Mouse (Mus musculus) embryonic fibroblast, embryonic 13.5 days (primary cell): ENCODE data around the gene Adgrd1. TPM values are rescaled to one million over a fixed set of nuclear protein-coding genes. Genes with fewer than 3 reads are reported as not detected.

Experiments
- H3K27ac ChIP-seq: 2 replicates; pipeline ENCODE4 v1.5.1; 2012; ENCODE audit warnings: low read length, control low read depth, inconsistent platforms; ENCODE audit not compliant: insufficient read depth
- H3K4me1 ChIP-seq: 2 replicates; pipeline ENCODE4 v1.6.1; 2011; ENCODE audit warnings: low read length; ENCODE audit not compliant: control insufficient read depth, insufficient read depth
- H3K4me3 ChIP-seq: 2 replicates; pipeline ENCODE4 v1.5.1; 2011; ENCODE audit warnings: mild to moderate bottlenecking, control low read depth, low read length; ENCODE audit not compliant: insufficient read depth
- CTCF ChIP-seq: IDR thresholded peaks from 2 replicates; pipeline ENCODE4 v1.5.1; 2011; ENCODE audit warnings: mild to moderate bottlenecking, control low read depth, low read length, moderate library complexity, borderline replicate concordance; ENCODE audit not compliant: insufficient read depth
- POLR2A ChIP-seq: IDR thresholded peaks from 2 replicates; pipeline ENCODE4 v1.6.1; 2011; ENCODE audit warnings: low read depth, mild to moderate bottlenecking, control low read depth, low read length, moderate library complexity
- polyA plus RNA-seq: library from polyadenylated mRNA; stranded (reverse); fragments of >200 nt; gene quantifications from 2 replicates; pipeline ENCODE4 v1.2.4, GENCODE M21; 2011; ENCODE audit warnings: low read depth; ENCODE audit not compliant: missing spikeins, insufficient read length

The Adgrd1 gene
- 1.4 and 2.5 TPM in 2 replicates for polyA plus RNA-seq

DNA sequence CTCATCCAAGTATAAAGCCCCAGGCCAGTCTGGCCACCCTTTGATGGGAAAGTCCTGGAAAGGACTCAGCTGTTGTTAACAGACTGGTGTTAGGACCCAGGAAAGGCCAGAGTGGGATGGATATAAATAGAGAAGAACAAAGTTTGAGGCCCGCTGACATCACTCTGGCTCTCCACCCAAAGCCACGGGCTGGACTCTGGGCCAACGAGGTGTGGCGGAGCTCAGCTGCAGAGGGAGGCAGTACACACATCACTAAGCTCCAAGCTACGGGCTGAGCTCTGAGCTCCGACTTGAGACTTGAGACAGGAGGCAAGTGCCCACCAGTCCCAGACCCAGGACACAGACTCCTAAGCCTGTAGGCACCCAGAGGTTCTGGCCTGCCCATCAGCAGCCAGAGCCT is at the start of gene Adgrd1:
TSS of gene Adgrd1 (plus strand) at position 240 of the 400 bp plus-strand sequence.
- no peak within 1 kb of the TSS for H3K4me3 ChIP-seq
- H3K4me1 ChIP-seq = no peaks in the 10 kb centered on the region
- H3K27ac ChIP-seq = no peak within 1 kb of the TSS
- TF ChIP-seq POLR2A = no peak
- no peak for TF ChIP-seq CTCF

DNA sequence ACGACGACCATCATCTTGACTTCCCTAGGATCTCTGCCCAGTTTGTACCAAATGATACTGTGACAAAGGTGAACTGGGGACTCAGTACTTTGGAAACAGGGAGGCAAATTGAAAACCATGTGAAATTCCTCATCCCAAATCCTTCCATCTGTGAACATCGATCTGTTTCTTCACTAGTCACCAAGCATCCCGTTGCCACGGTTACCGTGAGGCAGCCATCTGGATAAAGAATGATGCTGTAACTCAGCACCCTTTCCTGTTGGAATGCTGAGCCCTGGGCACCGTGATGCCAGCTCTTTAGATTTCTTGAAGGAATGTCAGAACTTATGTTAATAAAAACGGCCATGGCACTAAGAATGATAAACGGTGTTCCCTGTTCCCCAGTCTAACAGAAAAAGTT is 47.2 kb upstream of the Adgrd1 start:
- H3K4me1 ChIP-seq = no peaks in the 10 kb centered on the region
- no peak for TF ChIP-seq POLR2A
- TF ChIP-seq CTCF = no peak
- no peak overlapping the region for H3K27ac ChIP-seq
- no peak overlapping the region for H3K4me3 ChIP-seq

DNA sequence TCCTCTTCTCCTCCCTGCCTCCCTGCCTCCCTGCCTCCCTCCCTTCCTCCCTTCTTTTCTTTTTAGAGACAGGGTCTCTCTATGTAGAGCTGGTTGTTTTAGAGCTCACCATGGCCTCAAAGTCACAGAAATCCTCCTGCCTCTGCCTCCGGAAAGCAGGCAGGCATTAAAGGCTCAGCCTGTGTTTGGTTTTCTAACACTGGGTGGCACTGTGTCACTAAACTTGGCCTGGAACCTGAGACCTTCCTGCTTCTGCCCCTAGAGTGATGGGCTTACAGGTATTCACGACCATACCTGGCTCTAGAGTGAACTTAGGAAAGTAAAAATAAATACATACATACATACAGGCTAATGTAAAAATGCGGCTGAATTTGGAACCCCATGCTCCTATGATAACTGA is 44.6 kb upstream of the Adgrd1 start:
- TF ChIP-seq CTCF = no peak
- TF ChIP-seq POLR2A = no peak
- H3K4me1 ChIP-seq = no peaks in the 10 kb centered on the region

DNA sequence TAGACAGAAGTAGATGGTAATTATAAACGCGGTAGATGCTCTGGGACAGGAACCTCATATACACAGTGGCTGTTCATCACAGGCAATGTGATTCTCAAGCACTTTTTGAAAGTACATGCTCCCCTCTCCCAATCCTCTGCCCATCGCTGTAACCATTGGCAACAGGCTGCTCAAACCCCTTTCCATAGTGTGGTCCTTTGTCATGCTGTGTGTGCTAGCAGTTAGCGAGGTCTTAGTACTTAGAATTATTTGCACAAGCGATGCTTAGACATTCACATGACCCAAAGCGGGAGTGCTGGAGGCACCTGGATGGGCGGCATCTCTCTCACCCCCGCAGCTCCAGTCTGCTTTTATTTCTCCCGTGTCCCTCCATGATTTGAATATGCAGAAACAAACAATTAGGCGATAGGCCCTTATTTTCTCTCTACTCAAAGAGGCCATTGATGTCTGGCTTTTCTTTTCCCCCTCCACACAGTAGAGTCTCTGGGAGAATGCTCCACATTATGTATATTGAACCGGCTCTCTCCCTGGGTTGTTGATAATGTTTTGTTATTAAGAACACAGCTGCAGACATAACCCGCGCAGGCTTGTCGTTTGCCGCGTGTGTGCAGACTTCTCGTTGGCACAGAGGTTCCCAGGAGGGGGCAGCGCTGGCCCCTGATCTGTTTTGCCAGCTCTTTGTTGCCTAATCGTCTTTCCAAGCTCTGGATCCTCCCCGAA is 43.8 kb upstream of the Adgrd1 start:
- Histone ChIP-seq H3K27ac (no peak overlapping the region), H3K4me1 (no peaks in the 10 kb centered on the region), H3K4me3 (no peak overlapping the region)
- TF ChIP-seq POLR2A (no peak), CTCF (no peak)

More for the DNA sequence above, 44.6 kb upstream of the Adgrd1 start:
- Histone ChIP-seq H3K4me3 (no peak overlapping the region), H3K27ac (no peak overlapping the region)

DNA sequence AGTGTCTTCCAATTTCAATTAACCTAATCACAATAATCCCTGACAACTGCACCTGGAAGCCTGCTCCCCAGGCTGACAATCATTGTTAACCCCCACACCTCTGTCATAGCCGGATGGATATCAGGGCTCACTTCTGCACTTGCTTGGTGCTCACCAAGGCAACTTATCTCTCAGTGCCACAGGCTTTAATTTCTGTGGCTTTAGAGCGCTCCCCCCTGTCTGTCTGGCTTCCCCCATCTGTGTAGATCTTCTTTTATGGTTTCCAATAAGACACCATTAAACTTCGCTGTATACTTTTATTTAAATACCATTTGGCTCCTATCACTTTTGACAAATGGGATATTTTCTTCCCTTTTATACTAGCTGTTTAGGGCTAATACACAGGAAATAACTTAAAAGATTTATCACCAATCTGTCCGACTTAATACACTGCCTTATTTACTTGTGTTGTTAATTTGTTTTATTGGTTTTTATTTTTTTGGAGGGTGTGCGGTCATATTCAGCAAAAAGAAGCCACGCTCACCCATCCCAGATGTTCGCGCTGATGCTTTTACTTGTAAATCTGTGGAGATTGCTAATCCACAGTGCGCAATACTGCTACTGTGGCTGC is 41.8 kb upstream of the Adgrd1 start:
- Histone ChIP-seq H3K4me1 (no peaks in the 10 kb centered on the region), H3K27ac (no peak overlapping the region), H3K4me3 (no peak overlapping the region)
- TF ChIP-seq POLR2A (no peak), CTCF (no peak)

DNA sequence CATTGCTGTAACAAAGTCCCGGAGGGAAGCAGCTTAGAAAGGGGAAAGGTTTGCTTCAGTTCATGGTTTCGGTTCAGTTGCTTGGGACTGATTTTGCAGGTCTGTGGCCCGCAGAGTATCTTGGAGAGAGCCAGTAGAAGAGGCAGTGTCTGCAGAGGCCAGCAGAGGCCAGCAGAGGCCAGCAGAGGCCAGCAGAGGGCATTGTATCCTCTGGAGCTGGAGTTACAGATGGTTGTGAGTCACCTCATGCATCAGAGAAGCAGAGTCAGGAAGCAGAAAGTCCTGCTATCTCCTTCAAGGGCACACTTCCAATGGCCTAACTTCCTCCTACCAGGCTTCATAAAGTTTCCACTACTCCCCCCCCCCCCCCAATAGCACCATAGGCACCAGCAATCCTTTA is 37.4 kb upstream of the Adgrd1 start:
- no peak overlapping the region for H3K4me3 ChIP-seq
- no peak overlapping the region for H3K27ac ChIP-seq
- TF ChIP-seq CTCF = no peak
- no peak for TF ChIP-seq POLR2A
- no peaks in the 10 kb centered on the region for H3K4me1 ChIP-seq

DNA sequence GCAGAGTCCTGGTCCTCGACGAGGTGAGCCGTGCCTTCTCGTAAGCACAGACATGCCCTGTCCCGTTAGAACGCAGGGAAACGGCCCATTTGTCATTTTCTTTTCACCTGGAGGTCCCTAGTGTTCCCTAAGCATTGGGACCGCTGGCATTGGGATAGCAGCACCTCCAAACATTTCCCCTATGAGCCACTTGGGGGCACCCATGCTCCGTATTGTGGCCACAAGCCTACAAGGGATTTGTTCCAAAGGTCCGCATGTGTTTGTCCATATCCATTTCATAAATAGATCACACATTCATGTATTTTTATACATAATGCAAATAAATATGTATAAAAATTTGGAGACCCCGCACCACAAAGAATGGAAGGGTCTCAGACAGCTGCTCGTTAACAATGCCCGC is 35.0 kb upstream of the Adgrd1 start:
- Histone ChIP-seq H3K4me3 (no peak overlapping the region), H3K27ac (no peak overlapping the region), H3K4me1 (peaks cover 2% of the 10 kb centered on the region; the same call in 1 of the 2 replicates)
- TF ChIP-seq POLR2A (no peak), CTCF (0 out of 2 replicates have a peak, but pooled peaks have one; percentile 16)

DNA sequence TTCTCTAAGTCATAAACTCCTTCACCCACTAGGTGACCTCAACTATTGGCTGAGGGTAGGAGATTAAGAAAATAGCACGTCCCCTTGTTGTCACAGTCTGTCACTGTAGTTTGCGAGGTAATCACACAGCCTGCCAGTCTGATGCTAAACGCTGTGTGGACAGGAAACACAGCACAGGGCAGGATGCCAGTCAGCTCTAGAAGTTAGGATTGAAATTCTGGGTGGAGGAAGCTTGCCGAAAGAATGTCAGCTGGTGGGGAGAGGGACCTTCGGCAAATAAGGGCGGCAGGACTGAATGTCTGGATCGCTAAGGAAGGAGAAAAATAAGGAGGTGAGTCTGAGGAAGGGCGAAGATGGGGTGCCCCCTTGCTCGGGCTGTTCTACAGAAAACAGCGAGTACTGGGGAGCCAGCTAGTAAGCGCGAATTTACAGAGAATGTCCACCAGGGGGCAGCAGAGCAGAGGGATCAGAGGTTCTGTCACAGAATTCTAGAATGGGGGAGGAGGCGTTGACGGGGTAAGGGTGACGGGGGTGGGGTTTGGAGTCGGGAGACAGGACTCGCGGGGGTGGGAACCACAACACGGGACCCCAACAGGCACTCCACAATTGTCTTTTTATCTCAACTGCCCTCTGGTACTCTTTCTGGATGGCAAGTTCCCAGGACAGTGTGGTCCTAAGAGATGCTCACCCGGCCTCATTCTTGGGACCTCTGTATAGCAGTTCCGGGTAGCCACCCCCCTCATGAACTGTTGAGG is 33.3 kb upstream of the Adgrd1 start:
- H3K4me3 ChIP-seq = no peak overlapping the region
- TF ChIP-seq CTCF (peak; percentile 45; the same call in 1 of the 2 replicates), POLR2A (no peak)
- H3K4me1 ChIP-seq = peaks cover 2% of the 10 kb centered on the region; the same call in 1 of the 2 replicates
- no peak overlapping the region for H3K27ac ChIP-seq

DNA sequence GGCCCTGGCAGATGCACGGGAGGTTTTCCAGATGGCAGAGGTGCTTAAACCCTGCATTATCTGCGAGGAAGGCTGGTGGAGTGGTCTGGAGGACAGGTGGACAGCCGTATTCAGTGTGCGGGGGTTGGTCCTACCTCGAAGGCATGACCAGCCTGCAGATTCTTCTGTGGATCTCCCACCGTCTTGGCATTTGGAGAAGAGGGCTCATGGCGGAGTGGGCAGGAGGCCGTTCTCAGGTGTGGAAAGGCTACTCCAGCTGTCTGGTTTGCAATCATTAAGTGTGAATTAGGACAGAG is 32.8 kb upstream of the Adgrd1 start:
- Histone ChIP-seq H3K4me3 (no peak overlapping the region), H3K27ac (no peak overlapping the region), H3K4me1 (peaks cover 2% of the 10 kb centered on the region; the same call in 1 of the 2 replicates)
- TF ChIP-seq POLR2A = no peak
- TF ChIP-seq CTCF = no peak

DNA sequence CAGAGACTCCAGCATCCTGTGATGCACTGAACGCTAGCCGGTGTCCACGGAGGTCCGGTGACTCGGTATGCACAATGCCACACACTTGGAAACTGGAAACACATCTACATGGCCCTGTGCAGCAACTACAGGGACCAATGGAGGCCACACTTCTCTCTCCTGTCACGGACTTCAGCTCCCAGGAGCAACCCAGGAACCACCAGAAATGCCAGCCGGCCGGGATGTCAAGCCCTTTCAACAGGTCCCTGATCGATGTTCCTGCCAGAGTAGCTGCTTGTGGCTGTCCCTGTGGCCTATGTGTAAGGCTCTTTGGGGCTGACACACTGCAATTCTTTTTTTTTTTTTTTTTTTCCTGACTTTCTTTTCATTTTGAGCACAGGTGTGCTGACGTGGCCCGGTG is 32.4 kb upstream of the Adgrd1 start:
- TF ChIP-seq POLR2A = no peak
- no peak for TF ChIP-seq CTCF
- Histone ChIP-seq H3K4me3 (no peak overlapping the region), H3K4me1 (peaks cover 2% of the 10 kb centered on the region; the same call in 1 of the 2 replicates), H3K27ac (no peak overlapping the region)
